Mouse (Mus musculus) left cerebral cortex, postnatal 36 days (tissue): ENCODE measurements at regions not wholly inside any gene's neighbourhood (a gene's known extent, or its start where the extent isn't known, plus 50 kb on each side); places are given as distances from the start of the nearest gene placed in this dataset.
A peak's percentile ranks its signal among the peaks of the same experiment; 100 is the strongest.

Experiments
- DNase-seq, 2 experiments: peaks; one replicate each; pipeline ENCODE4 v3.0.0; 2021 to 2022; ENCODE audit warnings: low spot score in 2 of 2, mixed read lengths in 1 of 2
- intact Hi-C: fragments of 180-260 bp; cut with DNase I; formaldehyde crosslinking; loops from one replicate; pipeline ENCODE4 v1.15.1; 2025

DNA sequence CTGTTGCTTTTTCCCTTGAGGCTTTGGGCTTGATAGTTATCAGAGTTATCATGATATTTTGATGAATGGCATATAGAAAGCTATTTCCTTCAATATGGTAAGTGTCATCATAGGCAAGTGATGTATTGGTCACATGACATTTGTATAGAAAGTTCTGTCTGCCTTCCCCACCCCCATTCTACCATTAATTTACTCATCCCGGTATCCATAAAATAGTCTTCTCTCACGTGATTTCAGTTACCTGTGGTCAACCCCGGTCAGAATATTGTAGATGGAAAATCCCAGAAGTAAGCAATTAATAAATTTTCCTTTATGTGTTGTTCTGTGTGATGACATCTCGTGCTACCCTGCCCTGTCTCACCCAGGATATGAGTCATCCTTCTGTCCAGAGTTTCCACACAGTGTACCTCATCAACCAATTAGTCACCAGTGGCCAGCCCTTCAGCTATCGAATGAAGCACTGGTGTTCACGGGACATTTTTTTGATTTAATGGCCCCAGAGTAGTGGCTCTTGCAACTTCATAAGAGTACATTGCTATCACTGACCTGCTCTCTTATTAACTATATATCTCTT is 127.1 kb upstream of the Twist2 start:
- DNase-seq: no peak
- intact Hi-C loops: no loop called here

DNA sequence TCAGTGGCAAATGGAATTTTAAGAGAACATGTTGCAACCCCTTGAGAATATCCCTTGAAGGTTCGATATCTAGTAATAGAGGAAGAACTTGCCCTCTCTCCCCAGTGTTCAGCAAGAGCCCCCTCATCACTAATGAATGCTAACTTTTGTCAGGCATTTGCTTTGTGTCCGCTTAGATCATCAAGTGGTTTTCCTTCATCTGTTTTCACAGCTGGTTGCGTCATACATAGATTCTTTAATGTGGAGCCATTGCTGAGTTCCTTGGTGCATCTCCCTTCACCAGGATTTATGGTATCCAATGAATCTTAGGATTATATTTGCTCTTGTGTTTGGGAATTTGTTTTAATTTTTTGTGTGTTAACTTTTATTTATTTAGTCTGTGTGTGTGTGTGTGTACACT is 124.2 kb upstream of the Twist2 start:
- intact Hi-C loops: no loop called here
- DNase-seq: no peak

DNA sequence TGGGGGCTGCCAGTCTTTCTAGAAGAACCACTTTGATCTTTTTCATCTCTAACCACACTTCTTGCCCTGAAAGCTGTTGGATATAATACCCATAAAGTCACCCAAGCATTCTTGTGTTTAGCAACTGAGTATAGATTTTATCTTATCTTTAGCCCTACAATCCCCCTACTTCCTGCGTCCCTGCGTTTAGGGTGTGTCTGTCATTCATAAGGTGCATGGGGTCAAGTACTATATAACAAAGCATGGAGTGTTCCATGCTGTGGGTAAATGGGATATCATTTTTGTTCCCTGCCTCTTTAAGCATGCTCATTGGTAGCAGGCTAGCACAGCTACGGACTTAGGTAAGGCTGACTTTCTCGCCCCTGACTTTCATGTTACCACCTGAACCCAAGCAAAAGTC is 122.5 kb upstream of the Twist2 start:
- intact Hi-C loops: no loop called here
- DNase-seq: no peak

DNA sequence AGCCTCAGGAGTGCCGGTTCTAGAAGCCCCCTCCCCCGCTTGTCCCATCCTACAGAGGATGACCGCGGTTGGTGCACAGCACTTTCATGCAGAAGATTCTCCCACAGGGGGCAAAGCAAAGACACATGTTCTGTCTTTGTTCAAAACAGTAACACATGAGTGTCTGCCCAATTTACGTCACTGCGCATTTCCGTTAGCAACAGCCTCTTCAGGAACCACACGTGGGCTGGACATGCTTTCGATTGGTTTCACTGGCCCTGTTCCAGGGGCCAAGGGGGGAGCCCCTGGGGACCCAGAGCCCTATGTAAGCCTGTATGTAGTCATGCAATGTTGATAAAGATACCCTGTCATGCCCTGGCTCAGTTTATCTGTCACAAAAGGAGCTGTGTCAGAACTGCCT is 116.2 kb upstream of the Twist2 start:
- intact Hi-C loops: no loop called here
- no peak for DNase-seq

DNA sequence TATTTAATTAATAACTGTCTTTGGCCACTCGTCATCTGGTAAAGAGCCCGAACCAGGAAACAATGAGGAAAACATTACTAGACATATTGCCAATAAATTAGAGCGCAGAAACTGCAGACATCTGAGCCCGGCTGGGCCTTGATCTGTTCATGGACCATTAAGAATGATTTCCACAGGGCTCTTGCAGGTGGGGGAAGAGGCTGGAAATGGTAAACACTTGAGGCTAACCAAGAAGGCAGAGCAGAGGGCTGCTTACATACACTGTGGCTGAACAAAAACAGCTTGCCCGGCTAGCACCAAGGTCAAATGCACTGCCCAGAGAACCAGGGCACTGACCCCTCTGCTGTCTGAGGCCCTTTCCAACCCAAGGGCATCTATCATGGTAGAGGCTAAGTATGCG is 115.5 kb upstream of the Twist2 start:
- intact Hi-C loops: no loop called here
- no peak for DNase-seq

DNA sequence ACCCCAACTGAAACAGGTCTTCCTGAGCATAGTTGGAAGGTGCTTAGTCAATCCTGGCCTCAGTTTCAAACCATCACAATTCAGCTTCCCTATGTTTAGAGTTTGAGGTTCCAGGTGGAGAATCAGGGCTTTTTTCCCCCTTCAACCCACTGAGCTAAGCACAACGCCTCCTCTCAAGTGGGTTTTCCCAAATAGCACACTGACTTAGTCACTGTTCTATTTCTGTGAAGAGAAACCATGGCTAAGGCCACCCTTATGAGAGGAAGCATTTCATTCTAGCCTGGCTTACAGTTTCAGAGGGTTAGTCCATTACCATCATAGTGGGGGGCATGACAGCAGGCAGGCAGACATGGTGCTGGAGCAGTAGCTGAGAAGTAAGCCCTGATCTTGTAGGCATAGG is 109.7 kb upstream of the Twist2 start:
- DNase-seq: no peak
- intact Hi-C loops: no loop called here

DNA sequence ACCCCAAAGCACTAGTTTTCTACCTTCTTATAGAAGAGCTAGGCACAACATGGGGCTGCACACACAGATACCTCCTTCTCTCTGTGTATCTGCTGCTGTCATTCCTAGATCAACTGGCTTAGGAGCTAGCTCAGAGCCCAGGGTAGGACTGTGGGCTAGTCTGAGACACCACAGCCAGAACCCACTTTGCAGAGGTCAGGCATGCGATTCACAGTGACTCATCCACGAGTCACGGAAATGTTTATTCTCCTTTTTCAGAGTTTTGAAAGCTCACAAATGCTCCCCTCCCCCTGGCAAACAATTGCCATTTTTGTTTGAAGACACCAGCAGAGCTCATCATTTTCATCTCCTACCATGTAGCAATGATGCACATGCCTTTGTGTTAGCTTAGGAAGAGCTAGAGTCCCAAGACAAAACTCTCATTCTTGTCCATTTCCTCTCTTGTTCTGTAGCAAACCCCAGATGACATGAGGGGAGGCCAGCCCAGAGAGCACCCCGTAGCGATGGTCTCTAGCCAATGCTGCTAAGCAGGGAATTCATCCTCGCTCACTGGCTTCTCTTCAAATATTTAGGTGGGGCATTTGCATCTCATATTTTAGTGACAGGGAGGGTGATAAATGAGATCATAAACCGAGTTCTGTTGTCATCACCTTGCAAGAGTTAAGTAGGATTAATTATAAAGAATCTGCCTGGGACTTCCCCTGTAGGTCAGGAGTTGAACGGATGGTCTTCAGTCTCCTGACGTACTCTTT is 108.4 kb upstream of the Twist2 start:
- DNase-seq: no peak
- intact Hi-C loops: no loop called here

DNA sequence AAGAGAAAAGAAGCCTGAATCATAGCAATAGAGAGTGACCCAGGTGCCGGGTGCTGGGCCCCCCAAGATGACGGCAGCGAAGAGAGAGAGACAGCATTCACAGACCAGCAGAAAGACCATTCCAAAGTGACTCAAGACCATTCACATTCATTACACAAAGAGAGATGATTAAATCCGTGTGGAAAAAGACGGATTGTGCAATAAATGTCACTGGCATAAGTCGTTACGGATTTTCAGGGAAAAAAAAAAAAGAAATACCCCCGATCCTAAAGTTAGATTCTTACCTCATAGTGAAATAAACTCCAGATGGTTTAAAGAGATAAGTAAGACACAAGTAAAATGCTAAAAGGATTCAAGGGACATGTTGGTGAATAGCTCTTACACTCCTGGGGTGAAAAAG is 104.2 kb upstream of the Twist2 start:
- intact Hi-C loops: no loop called here
- no peak for DNase-seq

DNA sequence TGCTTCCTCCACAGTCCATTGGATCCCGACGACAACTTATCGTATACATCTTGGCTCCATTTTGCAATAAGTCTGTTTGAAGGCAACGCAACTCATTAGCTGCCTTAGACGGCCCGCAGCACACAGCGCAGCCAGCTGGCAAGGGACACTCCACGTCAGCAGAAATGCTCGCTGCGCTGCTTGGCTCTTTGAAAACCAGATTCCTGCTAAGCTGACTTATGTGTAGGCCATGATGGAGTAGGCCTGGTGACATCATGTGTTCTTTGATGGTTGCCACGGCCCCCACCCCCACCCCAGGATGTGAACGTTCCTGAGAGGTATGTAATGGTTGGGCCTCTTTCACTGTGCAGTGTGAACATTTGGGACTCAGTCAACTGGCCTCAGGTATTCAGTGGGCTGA is 99.8 kb upstream of the Twist2 start:
- no peak for DNase-seq
- intact Hi-C loops: no loop called here

DNA sequence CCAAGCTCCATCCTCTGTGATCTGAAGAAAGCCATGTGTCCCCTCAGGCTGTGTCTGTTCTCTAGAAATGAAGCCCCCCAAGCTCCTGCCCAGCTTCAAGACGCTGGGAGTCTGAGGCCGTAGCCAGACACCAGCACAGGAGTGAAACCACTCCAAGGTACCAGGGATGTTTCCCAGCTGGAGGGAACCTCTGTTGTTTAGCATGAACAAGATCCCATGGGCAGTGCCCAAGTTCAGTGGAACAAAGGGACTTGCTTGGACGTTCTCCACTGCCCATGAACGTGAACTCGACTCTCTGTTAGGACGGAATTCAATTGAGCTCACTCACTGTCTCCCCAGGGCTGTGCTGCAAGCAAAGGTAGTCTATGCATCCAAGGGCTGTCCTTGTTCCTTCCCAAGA is 99.2 kb upstream of the Twist2 start:
- DNase-seq: no peak

DNA sequence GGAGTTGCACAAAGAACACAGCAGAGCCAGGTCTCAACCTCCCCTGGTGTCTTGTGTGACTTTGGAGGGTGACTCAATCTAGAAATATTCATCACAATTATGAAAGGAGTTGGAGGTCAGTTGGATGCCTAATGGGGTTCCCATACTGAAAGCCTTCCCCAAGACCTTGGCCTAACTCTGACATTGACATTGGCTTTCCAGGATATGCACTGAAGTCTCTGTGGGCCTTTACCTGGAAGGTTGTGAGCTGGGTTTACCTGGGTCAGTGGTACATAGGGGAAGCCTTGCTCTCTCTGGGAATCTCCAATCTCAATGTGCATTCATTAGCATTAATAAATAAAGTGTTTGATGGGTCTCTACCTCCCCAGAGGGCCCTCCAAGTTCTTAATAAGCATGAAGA is 98.5 kb upstream of the Twist2 start:
- DNase-seq: no peak
- intact Hi-C loops: no loop called here

More for the DNA sequence above, 99.2 kb upstream of the Twist2 start:
- intact Hi-C loops: no loop called here

DNA sequence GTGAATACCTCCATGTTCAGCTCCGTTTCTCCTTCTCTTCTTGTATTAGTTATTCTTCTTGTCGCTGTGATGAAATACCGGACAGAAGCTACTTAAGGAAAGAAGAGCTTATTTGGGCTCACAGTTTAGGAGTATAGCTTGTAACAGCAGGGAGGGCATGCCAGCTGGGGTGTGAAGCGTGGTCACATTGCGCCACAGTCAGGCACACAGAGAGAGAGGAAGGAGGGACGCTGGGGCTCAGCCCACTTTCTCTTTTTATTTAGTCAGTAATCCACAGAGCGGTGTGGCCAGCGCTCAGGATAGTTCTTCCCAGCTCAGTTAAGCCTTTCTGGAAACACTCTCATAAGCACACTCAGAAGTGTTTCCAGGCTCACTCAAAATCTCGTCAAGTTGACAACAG is 95.8 kb upstream of the Twist2 start:
- intact Hi-C loops: no loop called here
- peak; percentile 41 to 55 for DNase-seq

DNA sequence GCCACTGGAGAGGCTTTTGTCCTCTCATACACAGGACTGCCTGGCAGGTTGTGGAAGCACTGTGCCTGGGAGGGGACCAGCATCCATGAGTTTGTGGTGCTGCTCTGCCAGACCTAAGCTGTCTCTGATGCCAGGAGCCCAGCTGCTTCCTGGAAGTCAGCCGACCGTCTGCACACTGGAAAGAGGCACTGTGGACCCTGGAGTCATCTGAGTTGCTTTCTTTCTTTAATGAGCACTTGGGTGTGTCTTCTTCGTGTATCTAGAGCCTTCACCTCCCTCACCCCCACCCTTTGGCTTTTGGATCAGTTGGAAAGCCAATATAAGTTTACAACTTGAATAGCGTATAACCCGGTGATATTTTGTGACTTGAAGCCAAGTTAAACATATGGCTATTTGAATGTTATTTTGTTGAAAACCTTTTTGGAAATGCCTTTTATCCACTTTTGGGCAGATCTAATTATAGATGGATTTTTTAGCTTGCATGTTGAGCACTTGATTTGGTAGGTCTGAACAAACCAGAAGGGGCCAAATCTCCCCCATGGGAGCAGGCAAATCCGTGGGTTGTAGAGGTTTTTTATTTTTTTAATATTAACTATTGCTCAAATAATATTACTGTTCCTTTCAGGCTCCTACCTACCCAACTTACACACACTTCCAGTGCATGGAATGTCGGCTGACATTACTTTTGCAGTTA is 92.6 kb upstream of the Twist2 start:
- intact Hi-C loops: no loop called here
- no peak for DNase-seq

DNA sequence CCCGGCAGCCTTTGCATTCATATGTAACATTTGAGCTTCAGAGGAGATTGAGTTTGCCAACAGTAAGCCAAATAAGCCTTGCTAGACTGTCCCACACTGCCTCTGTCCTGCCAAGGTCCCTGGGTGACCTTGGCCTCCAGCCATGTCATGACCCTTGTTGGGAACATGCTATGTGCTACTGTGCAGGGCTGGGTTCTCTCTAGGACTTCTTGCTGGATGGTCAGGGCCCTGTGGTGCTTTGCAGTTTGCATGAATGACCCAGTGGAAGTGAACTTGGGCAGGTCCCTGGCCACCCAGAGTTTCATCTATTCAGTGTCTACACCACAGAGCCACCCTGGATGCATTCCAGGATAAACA is 92.0 kb upstream of the Twist2 start:
- intact Hi-C loops: no loop called here
- no peak for DNase-seq

DNA sequence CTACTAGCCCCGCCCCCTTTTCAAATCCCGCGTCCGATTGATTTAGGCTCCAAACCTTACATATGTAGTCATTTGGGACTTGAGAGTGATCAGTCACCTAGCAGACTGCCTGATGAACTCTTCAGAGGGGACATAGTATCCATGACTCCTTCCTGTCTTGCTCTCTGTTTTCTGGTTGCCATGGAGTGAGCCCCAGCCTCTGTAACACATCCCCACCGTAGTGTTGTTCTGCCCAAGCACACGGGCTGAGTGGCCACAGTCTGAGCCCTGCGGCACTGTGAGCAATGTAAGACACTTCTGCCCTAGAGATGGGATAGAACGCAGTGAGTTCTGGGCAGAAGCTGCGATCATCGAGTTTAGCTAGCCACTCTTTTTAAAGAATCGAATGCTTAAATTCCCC is 88.1 kb upstream of the Twist2 start:
- no peak for DNase-seq
- intact Hi-C loops: no loop called here

DNA sequence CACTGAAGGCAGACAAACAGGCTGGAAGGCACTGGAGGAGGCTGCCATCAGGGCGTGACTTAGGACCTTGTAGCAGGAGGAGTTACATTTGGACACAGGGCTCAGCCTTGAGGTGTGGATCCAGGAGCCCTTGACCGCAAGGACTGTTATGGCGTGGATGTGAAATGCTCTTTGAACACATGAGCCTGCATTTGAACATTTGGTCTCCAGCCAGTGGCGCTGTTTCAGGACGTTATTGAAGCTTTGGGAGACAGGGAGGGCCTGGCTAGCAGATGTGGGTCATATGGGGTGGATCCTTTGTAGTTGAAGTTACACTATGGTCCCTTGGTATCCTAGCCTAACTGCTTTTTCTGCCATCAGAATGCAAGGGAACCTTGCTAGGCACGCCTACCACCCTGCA is 87.0 kb upstream of the Twist2 start:
- intact Hi-C loops: no loop called here
- DNase-seq: no peak

DNA sequence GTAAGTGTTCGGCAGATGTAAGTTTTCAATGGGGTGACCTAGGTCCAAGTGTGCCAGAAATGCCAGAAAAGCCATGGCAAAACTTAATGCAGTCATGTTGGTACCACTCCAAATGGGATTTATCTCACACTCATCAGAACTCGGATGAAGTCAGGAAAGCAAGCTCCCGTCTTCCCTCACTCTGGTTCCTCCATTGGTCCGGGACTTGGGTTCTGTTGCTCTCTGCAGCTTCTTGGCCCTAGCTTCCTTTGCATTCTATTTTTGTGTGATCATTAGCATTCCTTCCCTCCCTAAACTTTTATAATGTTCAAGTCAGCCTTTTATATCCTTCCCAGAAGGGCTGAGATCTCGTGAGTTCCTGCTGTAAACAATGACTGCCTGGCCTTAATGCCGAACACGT is 85.9 kb upstream of the Twist2 start:
- intact Hi-C loops: no loop called here
- DNase-seq: no peak

DNA sequence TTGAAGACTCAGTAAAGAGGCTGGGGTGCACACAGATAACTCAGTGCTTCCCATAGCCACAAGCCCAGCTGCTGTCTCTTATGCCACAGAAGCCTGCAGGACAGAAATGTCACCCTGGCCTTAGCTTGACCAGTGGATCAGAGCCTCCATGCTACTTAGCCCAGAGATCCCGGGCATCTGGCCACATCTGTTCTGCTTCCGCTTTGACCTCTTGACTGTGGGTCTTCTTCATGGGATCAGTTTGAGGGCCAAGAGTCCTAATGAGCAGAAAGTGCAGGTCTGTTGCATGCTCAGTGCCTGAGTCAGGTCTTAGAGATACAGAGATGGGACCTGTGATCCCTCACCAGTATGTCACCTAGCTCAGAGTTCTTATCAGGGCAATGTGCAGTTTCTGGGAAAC is 85.5 kb upstream of the Twist2 start:
- intact Hi-C loops: no loop called here
- no peak for DNase-seq

DNA sequence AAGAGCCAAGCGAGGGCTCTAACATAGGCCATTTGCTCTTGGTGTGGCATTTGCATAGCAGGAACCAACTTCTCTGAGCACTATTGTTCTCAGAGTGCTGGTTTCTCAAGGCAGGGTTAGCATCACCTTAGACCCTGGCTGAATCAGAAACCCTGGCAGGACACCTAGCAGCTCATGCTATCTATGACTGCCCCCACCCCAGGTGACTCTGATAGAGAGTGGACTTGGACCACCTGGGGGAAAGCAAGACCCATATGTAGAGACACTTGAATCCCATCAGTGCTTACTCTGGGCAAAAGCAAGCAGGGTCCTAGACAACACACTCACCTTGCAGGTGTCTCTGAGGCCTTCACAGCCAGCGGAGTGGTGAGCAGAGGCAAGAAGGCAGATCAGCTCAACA is 84.4 kb upstream of the Twist2 start:
- intact Hi-C loops: no loop called here
- no peak for DNase-seq

DNA sequence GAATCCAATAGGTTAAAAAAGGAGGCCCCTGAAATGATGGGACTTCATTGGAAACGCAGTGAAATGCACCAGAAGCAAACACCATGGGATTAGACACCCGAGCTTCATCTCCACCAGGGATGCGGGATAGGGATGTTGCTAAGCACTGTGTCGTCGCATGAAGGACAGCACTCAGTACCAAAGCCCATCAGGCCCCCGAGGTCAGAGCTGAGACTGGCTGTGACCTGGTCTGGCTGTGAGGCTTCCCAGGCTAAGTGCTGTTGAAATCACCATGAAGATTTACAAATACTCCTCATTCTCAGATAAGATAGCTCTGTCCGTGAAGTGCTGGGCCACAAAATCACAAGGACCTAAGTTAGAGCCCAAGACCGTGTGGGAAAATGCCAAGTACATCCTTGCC is 83.3 kb upstream of the Twist2 start:
- no peak for DNase-seq
- intact Hi-C loops: no loop called here

DNA sequence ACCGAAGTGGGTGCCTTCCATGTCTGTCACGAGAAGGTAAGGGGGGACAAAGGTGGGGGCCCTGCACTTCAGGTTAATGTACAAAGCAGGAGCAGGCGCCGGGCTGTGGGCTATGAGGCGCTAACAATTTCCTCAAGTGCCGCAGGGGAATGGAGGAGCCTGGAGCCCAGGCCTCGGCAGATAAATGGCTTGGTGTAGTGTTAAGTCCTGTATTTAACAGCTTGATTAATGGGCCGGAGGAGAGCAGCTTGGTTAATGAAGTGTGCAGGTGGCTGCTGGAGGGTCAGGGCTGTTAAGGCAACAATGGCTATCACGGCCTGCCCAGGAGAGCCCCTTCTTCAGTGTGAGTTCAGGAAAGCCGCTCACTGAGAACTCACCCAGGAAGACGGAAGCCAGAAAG is 72.0 kb upstream of the Twist2 start:
- no peak for DNase-seq
- intact Hi-C loops: no loop called here

DNA sequence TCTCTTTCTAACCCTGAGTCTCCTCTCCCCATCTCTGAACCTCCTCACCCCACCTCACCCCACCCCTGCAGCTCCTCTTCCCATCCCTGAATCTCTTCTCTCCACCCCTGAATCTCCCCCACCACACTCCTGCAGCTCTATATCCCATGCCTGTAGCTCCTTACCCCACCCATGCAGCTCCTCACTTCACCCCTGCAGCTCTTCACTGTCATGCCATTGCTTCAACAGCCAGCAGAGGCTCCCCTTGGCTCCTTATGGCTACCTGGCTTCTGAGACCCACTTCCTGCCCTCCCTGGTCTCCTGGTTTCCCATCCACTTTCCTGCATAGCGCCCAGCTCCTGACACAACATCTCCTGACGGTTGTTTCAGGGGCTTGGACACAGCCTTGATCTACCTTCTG is 71.0 kb upstream of the Twist2 start:
- intact Hi-C loops: no loop called here
- DNase-seq: no peak
